Mouse (Mus musculus): ENCODE measurements at regions not wholly inside any gene's neighbourhood (a gene's known extent, or its start where the extent isn't known, plus 50 kb on each side); places are given as distances from the start of the nearest gene placed in this dataset.
"Not testable (repeated sequence)": the region's sequence is repeated elsewhere in the genome, so short reads cannot be mapped to it uniquely, and the experiment has no call there.

DNA sequence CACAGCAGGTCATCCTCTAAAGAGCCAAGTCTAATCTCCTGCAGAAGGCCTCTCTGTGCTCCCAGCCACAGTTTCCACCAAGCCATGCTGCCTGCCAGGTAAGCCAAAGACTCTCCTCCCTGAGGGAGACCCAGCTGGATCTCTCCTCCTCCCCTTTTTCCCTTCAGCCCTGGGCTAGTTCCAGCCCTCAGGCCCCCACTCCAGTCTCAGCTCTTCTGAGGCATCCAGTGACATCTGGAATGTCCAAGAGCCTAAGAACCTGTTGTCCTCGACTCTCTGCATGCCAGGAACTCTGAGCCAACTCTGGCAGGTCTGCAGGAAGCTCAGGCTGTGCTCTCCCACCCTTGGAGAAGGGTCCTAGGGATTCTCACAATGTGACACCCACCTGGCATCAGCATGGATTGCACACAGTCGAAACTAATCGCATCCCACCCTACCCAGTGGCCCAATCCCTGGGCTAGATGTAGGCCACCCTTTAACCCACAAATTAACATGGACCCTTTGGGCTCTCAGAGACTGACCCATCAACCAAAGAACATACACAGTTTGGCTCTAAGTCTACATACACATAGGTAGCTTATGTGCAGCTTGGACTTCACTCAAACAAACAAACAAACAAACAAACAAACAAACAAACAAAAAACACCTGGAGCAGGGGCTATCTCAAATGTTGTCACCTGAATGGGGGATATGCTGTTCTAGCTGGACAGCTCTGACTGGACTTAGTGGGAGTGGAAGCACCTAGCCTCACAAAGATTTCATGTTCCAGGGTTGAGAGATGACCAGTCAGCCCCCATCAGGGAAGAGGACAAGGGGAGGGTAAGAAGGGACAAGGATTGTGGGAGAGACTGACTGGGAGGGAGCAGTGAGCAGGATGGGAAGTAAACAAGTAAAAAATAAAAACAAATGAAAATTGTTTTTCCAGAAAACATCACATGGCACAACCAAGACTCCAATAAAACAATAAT is 57.9 kb upstream of the Zfp709 start:
- H3K27ac ChIP-seq; H3K9me3 ChIP-seq; H3K36me3 ChIP-seq; H3K4me3 ChIP-seq; H3K4me2 ChIP-seq (replicated peaks); H3K9ac ChIP-seq; H3K27me3 ChIP-seq (replicated peaks); H3K4me1 ChIP-seq; ATAC-seq (ENCODE audit: low FRiP score, low read depth): not testable (repeated sequence)
- 74% methylated on average over 3 of the region's 3 CpGs for WGBS

DNA sequence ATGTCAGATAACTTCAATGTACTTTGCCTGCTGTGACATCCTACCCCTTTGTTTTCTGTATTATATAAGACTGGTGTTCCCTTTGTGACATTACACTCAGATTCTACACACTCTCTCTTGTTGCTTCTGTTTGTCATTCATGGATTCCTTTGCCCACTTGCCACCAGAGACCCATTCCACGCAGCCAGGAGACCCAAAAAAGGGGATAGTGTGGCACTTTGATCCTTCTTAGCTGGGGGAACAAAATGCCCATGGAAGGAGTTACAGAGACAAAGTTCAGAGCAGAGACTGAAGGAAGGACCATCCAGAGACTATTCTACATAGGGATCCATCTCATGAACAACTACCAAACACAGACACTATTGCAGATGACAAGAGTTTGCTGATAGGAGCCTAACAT is 59.1 kb upstream of the Zfp709 start:
- H3K27me3 ChIP-seq (replicated peaks); H3K9me3 ChIP-seq; H3K4me2 ChIP-seq (replicated peaks); H3K36me3 ChIP-seq; ATAC-seq (ENCODE audit: low FRiP score, low read depth); H3K4me3 ChIP-seq; H3K4me1 ChIP-seq; H3K27ac ChIP-seq; H3K9ac ChIP-seq: not testable (repeated sequence)
- WGBS: 56% methylated on average over 1 of the region's 1 CpGs

- H3K27me3 ChIP-seq (replicated peaks); H3K4me3 ChIP-seq; H3K27ac ChIP-seq; H3K9ac ChIP-seq; H3K4me2 ChIP-seq (replicated peaks); H3K36me3 ChIP-seq; H3K4me1 ChIP-seq; H3K9me3 ChIP-seq: not testable (repeated sequence)
- 83% methylated on average over 8 of the region's 8 CpGs for WGBS
- peak; percentile 62 for ATAC-seq (ENCODE audit: low FRiP score, low read depth)
Observed at GRCm38 (mm10) chr8:71819936-71820335, 61.9 kb upstream of the Zfp709 start.

DNA sequence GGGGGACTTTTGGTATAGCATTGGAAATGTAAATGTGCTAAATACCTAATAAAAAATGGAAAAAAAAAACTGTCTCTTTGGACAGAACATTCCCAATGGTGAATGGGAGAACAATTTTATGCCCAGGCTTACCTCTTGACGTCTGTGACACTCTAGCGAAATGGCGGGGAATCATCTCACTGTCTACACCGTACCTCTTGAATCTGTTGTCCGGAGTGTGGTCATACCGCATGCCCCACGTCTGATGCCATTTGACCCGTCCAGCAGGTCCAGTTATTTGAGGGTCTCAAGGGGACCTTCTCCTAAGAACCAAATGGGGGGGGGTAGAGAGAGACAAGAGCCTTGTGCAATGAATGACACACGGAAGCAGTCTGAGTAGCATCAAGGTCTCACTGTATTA is 62.4 kb upstream of the Zfp709 start:
- not testable (repeated sequence) for H3K9ac ChIP-seq; H3K27me3 ChIP-seq (replicated peaks); H3K4me3 ChIP-seq; H3K4me2 ChIP-seq (replicated peaks); H3K36me3 ChIP-seq; H3K27ac ChIP-seq; H3K4me1 ChIP-seq; H3K9me3 ChIP-seq
- 90% methylated on average over 9 of the region's 9 CpGs for WGBS
- peak; percentile 67; the same call in 1 of the 2 replicates for ATAC-seq (ENCODE audit: low FRiP score, low read depth)

GRCm38 (mm10) chr8:71816272-71817034 is 65.4 kb upstream of the Zfp709 start:
- not testable (repeated sequence) for ATAC-seq (ENCODE audit: low FRiP score, low read depth)

GRCm38 (mm10) chr8:71815813-71816212 is 66.0 kb upstream of the Zfp709 start:
- WGBS: 95% methylated on average over 5 of the region's 5 CpGs
- not testable (repeated sequence) for H3K4me3 ChIP-seq; H3K27ac ChIP-seq; ATAC-seq (ENCODE audit: low FRiP score, low read depth); H3K9ac ChIP-seq; H3K36me3 ChIP-seq; H3K4me2 ChIP-seq (replicated peaks); H3K27me3 ChIP-seq (replicated peaks); H3K9me3 ChIP-seq; H3K4me1 ChIP-seq

More at GRCm38 (mm10) chr8:71816272-71817034, 65.4 kb upstream of the Zfp709 start:
- H3K4me2 ChIP-seq (replicated peaks); H3K27me3 ChIP-seq (replicated peaks); H3K4me3 ChIP-seq; H3K4me1 ChIP-seq; H3K27ac ChIP-seq; H3K9ac ChIP-seq; H3K9me3 ChIP-seq; H3K36me3 ChIP-seq: not testable (repeated sequence)
- 91% methylated on average over 20 of the region's 20 CpGs for WGBS

- H3K27ac ChIP-seq; H3K9me3 ChIP-seq; H3K36me3 ChIP-seq; H3K4me1 ChIP-seq; H3K9ac ChIP-seq; H3K4me2 ChIP-seq (replicated peaks); ATAC-seq (ENCODE audit: low FRiP score, low read depth); H3K4me3 ChIP-seq; H3K27me3 ChIP-seq (replicated peaks): not testable (repeated sequence)
- WGBS: 89% methylated on average over 14 of the region's 14 CpGs
Observed at GRCm38 (mm10) chr8:71814740-71815514, 66.9 kb upstream of the Zfp709 start.

GRCm38 (mm10) chr8:71813889-71814288 is 67.9 kb upstream of the Zfp709 start:
- 87% methylated on average over 4 of the region's 4 CpGs for WGBS
- not testable (repeated sequence) for H3K9me3 ChIP-seq; ATAC-seq (ENCODE audit: low FRiP score, low read depth); H3K4me2 ChIP-seq (replicated peaks); H3K27ac ChIP-seq; H3K27me3 ChIP-seq (replicated peaks); H3K4me1 ChIP-seq; H3K4me3 ChIP-seq; H3K9ac ChIP-seq; H3K36me3 ChIP-seq

DNA sequence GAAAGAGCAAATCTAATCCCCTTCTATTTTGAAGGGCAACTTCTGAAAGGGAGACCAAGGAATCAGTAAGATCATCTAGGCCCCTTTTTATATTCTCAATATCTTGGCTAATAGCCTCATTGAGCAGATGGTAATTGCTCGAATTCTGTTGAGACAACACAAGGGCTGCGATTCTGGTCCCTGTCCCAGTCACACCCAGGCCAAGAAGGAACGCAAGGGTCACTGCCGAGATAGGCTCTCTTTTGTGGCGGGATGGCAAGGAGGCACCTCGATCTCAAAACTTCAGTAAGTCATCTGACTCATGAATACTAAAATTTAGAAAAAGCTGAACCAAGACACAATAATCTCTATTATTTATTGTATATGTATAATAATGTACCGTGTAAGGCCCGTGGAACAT is 68.6 kb upstream of the Zfp709 start:
- ATAC-seq (ENCODE audit: low FRiP score, low read depth); H3K27me3 ChIP-seq (replicated peaks); H3K4me1 ChIP-seq; H3K9ac ChIP-seq; H3K27ac ChIP-seq; H3K4me3 ChIP-seq; H3K9me3 ChIP-seq; H3K4me2 ChIP-seq (replicated peaks); H3K36me3 ChIP-seq: not testable (repeated sequence)
- WGBS: 90% methylated on average over 8 of the region's 8 CpGs

DNA sequence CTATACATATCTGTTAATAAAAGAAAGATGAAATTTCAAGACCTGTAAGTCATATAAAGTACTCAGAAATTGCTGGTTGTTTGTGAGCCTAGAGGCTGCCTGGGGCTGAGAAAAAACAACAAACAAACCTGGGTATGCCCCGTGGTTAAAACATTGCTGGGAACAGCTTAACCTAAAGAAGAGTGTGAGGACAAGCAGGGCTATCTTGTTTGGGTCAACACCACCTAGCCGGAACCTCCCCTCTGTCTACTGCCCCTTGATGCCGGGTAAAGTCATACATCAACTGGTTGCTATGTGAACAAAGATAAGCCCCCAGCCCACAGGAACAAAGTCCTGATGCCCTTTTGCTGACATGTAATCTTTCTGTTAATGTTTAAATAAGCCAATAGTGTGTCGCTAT is 74.0 kb upstream of the Zfp709 start:
- H3K4me3 ChIP-seq; H3K9me3 ChIP-seq; H3K36me3 ChIP-seq; H3K4me2 ChIP-seq (replicated peaks); H3K27ac ChIP-seq; H3K4me1 ChIP-seq; H3K27me3 ChIP-seq (replicated peaks); H3K9ac ChIP-seq; ATAC-seq (ENCODE audit: low FRiP score, low read depth): not testable (repeated sequence)
- 82% methylated on average over 3 of the region's 4 CpGs for WGBS

DNA sequence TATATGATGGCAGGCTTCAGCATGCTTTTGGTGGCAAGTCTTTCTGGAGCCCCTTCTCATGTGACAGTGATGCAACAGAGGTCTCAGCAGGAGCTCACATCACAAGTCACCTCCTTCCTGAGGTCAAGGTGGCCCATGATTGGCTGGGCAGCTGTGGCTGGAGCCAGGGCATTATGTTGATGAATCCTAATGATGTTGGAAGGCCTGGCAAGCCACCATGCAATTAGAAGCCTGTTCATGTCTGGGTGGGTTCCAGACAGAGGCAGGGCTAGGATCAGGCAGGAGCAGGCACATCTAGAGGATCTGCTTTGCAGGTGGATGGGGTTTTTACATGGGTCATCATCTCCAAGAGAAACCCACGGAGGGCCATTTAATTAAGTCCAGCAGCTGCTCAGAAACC is 77.2 kb upstream of the Zfp709 start:
- H3K4me1 ChIP-seq; H3K4me3 ChIP-seq; H3K36me3 ChIP-seq; ATAC-seq (ENCODE audit: low FRiP score, low read depth); H3K9ac ChIP-seq; H3K9me3 ChIP-seq; H3K27ac ChIP-seq; H3K27me3 ChIP-seq (replicated peaks); H3K4me2 ChIP-seq (replicated peaks): not testable (repeated sequence)
- WGBS: 82% methylated on average over 1 of the region's 1 CpGs

- H3K4me3 ChIP-seq; H3K9me3 ChIP-seq; H3K9ac ChIP-seq; H3K4me1 ChIP-seq; H3K27me3 ChIP-seq (replicated peaks); H3K27ac ChIP-seq; H3K36me3 ChIP-seq; H3K4me2 ChIP-seq (replicated peaks): not testable (repeated sequence)
- WGBS: 70% methylated on average over 2 of the region's 2 CpGs
- ATAC-seq (ENCODE audit: low FRiP score, low read depth): peak; percentile 71; the same call in 1 of the 2 replicates
Observed at GRCm38 (mm10) chr8:71802226-71802625, 76.7 kb upstream of the Fcho1 start.

All from neural tube, embryonic 12.5 days (tissue).